Mouse (Mus musculus) midbrain, embryonic 12.5 days (tissue): ENCODE data around the gene Spata25. TPM values are rescaled to one million over a fixed set of nuclear protein-coding genes. Genes with fewer than 3 reads are reported as not detected.
"Not testable (repeated sequence)": the region's sequence is repeated elsewhere in the genome, so short reads cannot be mapped to it uniquely, and the experiment has no call there.

Experiments
- ATAC-seq: fragments of 200-750 bp; cut with Nextera tagmentation; 2 replicates; pipeline ENCODE4 v1.8.0; 2017; ENCODE audit warnings: low read depth, moderate TSS enrichment, moderate library complexity; ENCODE audit not compliant: low FRiP score
- H3K27ac ChIP-seq: fragments of 300-500 bp; sonication (generic); replicated peaks from 2 replicates; pipeline ENCODE4 v1.5.1; 2016; ENCODE audit warnings: mild to moderate bottlenecking
- H3K27me3 ChIP-seq: fragments of 300-500 bp; sonication (generic); 2 replicates; pipeline ENCODE4 v1.6.1; 2016; ENCODE audit warnings: mild to moderate bottlenecking
- H3K36me3 ChIP-seq: fragments of 300-500 bp; sonication (generic); 2 replicates; pipeline ENCODE4 v1.6.1; 2016
- H3K4me1 ChIP-seq: fragments of 300-500 bp; sonication (generic); 2 replicates; pipeline ENCODE4 v1.6.1; 2016
- H3K4me2 ChIP-seq: fragments of 300-500 bp; sonication (generic); replicated peaks from 2 replicates; pipeline ENCODE4 v1.6.1; 2016; ENCODE audit warnings: mild to moderate bottlenecking, moderate library complexity
- H3K4me3 ChIP-seq: fragments of 300-500 bp; sonication (generic); 2 replicates; pipeline ENCODE4 v1.5.1; 2016; ENCODE audit warnings: mild to moderate bottlenecking
- H3K9ac ChIP-seq: fragments of 300-500 bp; sonication (generic); replicated peaks from 2 replicates; pipeline ENCODE4 v1.6.1; 2016; ENCODE audit warnings: mild to moderate bottlenecking, moderate library complexity
- H3K9me3 ChIP-seq: fragments of 300-500 bp; sonication (generic); 2 replicates; pipeline ENCODE4 v1.6.1; 2016; ENCODE audit warnings: mild to moderate bottlenecking
- WGBS: fragments of 180-500 bp; shearing (Covaris S2); methylation state at CpG from one replicate; pipeline ENCODE4 v1.1.7; 2016; 5-methylcytosine and 5-hydroxymethylcytosine counted together
- polyA plus RNA-seq: library from polyadenylated mRNA; unstranded; fragments of >200 nt; fragmentation: Nextera tagmentation; extraction: Ambion mirVana; gene quantifications from 2 replicates; pipeline ENCODE4 v1.2.1, GENCODE M21; 2016

Spata25 gene
- polyA plus RNA-seq, 1 experiment from 2014 or later = 0.24 TPM

- Histone ChIP-seq H3K9me3 (no peaks in the 10 kb centered on the region), H3K36me3 (peaks cover 26% of the 10 kb centered on the region), H3K27me3 (no peaks in the 10 kb centered on the region), H3K27ac (no peak overlapping the region), H3K4me1 (peaks cover 19% of the 10 kb centered on the region), H3K9ac (peak overlapping the region; percentile 81; the same call in 1 of the 2 replicates), H3K4me3 (peak overlapping the region; percentile 65), H3K4me2 (peak overlapping the region; percentile 88)
- WGBS = 93% methylated on average over 16 of the region's 16 CpGs
- no peak for ATAC-seq
These were observed 25.0 kb downstream of the Spata25 start for GRCm38 (mm10) chr2:164803201-164803920.

GRCm38 (mm10) chr2:164800252-164801004 lies 27.9 kb downstream of the Spata25 start:
- no peaks in the 10 kb centered on the region for H3K9me3 ChIP-seq
- no peak overlapping the region for H3K27ac ChIP-seq
- H3K4me2 ChIP-seq = no peak overlapping the region
- WGBS = 92% methylated on average over 13 of the region's 13 CpGs
- H3K4me1 ChIP-seq = peaks cover 13% of the 10 kb centered on the region
- H3K4me3 ChIP-seq = no peak overlapping the region
- no peak for ATAC-seq
- no peaks in the 10 kb centered on the region for H3K27me3 ChIP-seq
- H3K9ac ChIP-seq = no peak overlapping the region
- peaks cover 52% of the 10 kb centered on the region for H3K36me3 ChIP-seq

- peaks cover 63% of the 10 kb centered on the region for H3K36me3 ChIP-seq
- WGBS = 81% methylated on average over 6 of the region's 6 CpGs
- not testable (repeated sequence) for H3K27ac ChIP-seq, H3K27me3 ChIP-seq, H3K4me1 ChIP-seq, ATAC-seq, H3K9me3 ChIP-seq, H3K4me3 ChIP-seq, H3K9ac ChIP-seq, H3K4me2 ChIP-seq
These were observed 29.8 kb downstream of the Spata25 start for GRCm38 (mm10) chr2:164798554-164798953.

GRCm38 (mm10) chr2:164795868-164796267 lies 32.5 kb downstream of the Spata25 start:
- no peak for ATAC-seq
- Histone ChIP-seq H3K9ac (no peak overlapping the region), H3K36me3 (peaks cover 77% of the 10 kb centered on the region), H3K4me2 (no peak overlapping the region), H3K27me3 (no peaks in the 10 kb centered on the region), H3K9me3 (no peaks in the 10 kb centered on the region), H3K27ac (no peak overlapping the region), H3K4me3 (no peak overlapping the region), H3K4me1 (0 out of 2 replicates have a peak, but pooled peaks cover 2% of the 10 kb centered on the region)
- WGBS = 90% methylated on average over 4 of the region's 4 CpGs

GRCm38 (mm10) chr2:164794293-164794692 lies 34.0 kb downstream of the Spata25 start:
- Histone ChIP-seq H3K27me3 (no peaks in the 10 kb centered on the region), H3K36me3 (peaks cover 72% of the 10 kb centered on the region), H3K4me1 (0 out of 2 replicates have a peak, but pooled peaks cover 2% of the 10 kb centered on the region), H3K27ac (no peak overlapping the region), H3K9ac (no peak overlapping the region), H3K4me3 (no peak overlapping the region), H3K4me2 (no peak overlapping the region), H3K9me3 (no peaks in the 10 kb centered on the region)
- ATAC-seq = peak; percentile 75
- 42% methylated on average over 5 of the region's 5 CpGs for WGBS

GRCm38 (mm10) chr2:164793772-164794171 lies 34.6 kb downstream of the Spata25 start:
- H3K4me3 ChIP-seq = no peak overlapping the region
- 93% methylated on average over 2 of the region's 2 CpGs for WGBS
- H3K9me3 ChIP-seq = no peaks in the 10 kb centered on the region
- no peak overlapping the region for H3K4me2 ChIP-seq
- no peak for ATAC-seq
- peaks cover 71% of the 10 kb centered on the region for H3K36me3 ChIP-seq
- no peaks in the 10 kb centered on the region for H3K27me3 ChIP-seq
- H3K9ac ChIP-seq = no peak overlapping the region
- H3K4me1 ChIP-seq = 0 out of 2 replicates have a peak, but pooled peaks cover 2% of the 10 kb centered on the region
- no peak overlapping the region for H3K27ac ChIP-seq

GRCm38 (mm10) chr2:164793236-164793635 lies 35.1 kb downstream of the Spata25 start:
- Histone ChIP-seq H3K9ac (no peak overlapping the region), H3K27me3 (no peaks in the 10 kb centered on the region), H3K27ac (no peak overlapping the region), H3K4me3 (no peak overlapping the region), H3K4me2 (no peak overlapping the region), H3K9me3 (no peaks in the 10 kb centered on the region), H3K4me1 (0 out of 2 replicates have a peak, but pooled peaks cover 2% of the 10 kb centered on the region), H3K36me3 (peaks cover 66% of the 10 kb centered on the region)
- ATAC-seq = no peak
- 94% methylated on average over 3 of the region's 3 CpGs for WGBS

GRCm38 (mm10) chr2:164792400-164793190 lies 35.7 kb downstream of the Spata25 start:
- Histone ChIP-seq H3K36me3 (peaks cover 61% of the 10 kb centered on the region), H3K4me2 (no peak overlapping the region), H3K27me3 (no peaks in the 10 kb centered on the region), H3K9ac (no peak overlapping the region), H3K9me3 (no peaks in the 10 kb centered on the region), H3K4me3 (no peak overlapping the region), H3K27ac (no peak overlapping the region), H3K4me1 (0 out of 2 replicates have a peak, but pooled peaks cover 2% of the 10 kb centered on the region)
- no peak for ATAC-seq
- 96% methylated on average over 12 of the region's 12 CpGs for WGBS

GRCm38 (mm10) chr2:164791841-164792261 lies 36.5 kb downstream of the Spata25 start:
- Histone ChIP-seq H3K4me3 (no peak overlapping the region), H3K9me3 (no peaks in the 10 kb centered on the region), H3K27me3 (0 out of 2 replicates have a peak, but pooled peaks cover 4% of the 10 kb centered on the region), H3K36me3 (peaks cover 56% of the 10 kb centered on the region), H3K9ac (no peak overlapping the region), H3K4me1 (0 out of 2 replicates have a peak, but pooled peaks cover 2% of the 10 kb centered on the region), H3K4me2 (no peak overlapping the region), H3K27ac (no peak overlapping the region)
- no peak for ATAC-seq
- WGBS = 92% methylated on average over 18 of the region's 18 CpGs

- H3K4me1 ChIP-seq = peaks cover 8% of the 10 kb centered on the region
- H3K36me3 ChIP-seq = peaks cover 42% of the 10 kb centered on the region
- ATAC-seq = no peak
These were observed 37.9 kb downstream of the Spata25 start for GRCm38 (mm10) chr2:164790451-164790850.

GRCm38 (mm10) chr2:164788411-164788810 lies 39.9 kb downstream of the Spata25 start:
- Histone ChIP-seq H3K36me3 (peaks cover 30% of the 10 kb centered on the region), H3K27ac (no peak overlapping the region), H3K9me3 (no peaks in the 10 kb centered on the region), H3K27me3 (0 out of 2 replicates have a peak, but pooled peaks cover 4% of the 10 kb centered on the region), H3K4me3 (no peak overlapping the region), H3K4me1 (peaks cover 13% of the 10 kb centered on the region), H3K4me2 (no peak overlapping the region), H3K9ac (0 out of 2 replicates have a peak overlapping the region, but pooled peaks have one; percentile 28)
- WGBS = 73% methylated on average over 4 of the region's 4 CpGs
- ATAC-seq = no peak

More at GRCm38 (mm10) chr2:164790451-164790850, 37.9 kb downstream of the Spata25 start:
- no peak overlapping the region for H3K4me2 ChIP-seq
- H3K27me3 ChIP-seq = 0 out of 2 replicates have a peak, but pooled peaks cover 4% of the 10 kb centered on the region
- H3K4me3 ChIP-seq = no peak overlapping the region
- WGBS = 89% methylated on average over 4 of the region's 4 CpGs
- H3K9me3 ChIP-seq = no peaks in the 10 kb centered on the region
- H3K27ac ChIP-seq = no peak overlapping the region
- no peak overlapping the region for H3K9ac ChIP-seq
